Mouse (Mus musculus): ENCODE measurements around the gene Pign. TPM values are rescaled to one million over a fixed set of nuclear protein-coding genes. Genes with fewer than 3 reads are reported as not detected.

The Pign gene
- polyA plus RNA-seq, 1 experiment from 2014 or later: 13.6 TPM

DNA sequence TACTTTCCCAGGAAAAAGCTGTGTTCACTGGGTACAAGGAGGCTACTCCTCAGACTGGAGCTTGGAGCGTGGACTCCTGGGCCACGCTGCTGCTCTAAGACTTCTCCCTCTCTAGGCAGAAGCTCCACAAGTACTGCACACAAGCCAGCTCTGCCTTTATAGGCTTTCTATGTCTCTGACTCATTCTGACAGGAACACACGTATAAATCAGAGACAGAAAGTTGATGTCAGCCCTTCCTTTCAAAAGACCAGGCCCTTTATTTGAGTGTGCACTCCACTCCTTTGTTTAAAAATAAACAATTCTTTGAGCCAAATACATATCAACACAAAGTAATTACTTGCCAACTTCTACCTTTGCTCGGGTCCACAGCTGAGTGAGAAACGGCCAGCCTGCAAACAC, 74.8 kb downstream of the Pign start:
- no peak for ATAC-seq (ENCODE audit: low FRiP score, low TSS enrichment)
- Histone ChIP-seq H3K4me2 (ENCODE audit: low read length) (no peak overlapping the region), H3K4me1 (ENCODE audit: control insufficient read depth, insufficient read depth, low read length) (no peaks in the 10 kb centered on the region), H3K4me3 (replicated peaks; ENCODE audit: low read depth, low read length) (no peak overlapping the region), H3K27me3 (ENCODE audit: control insufficient read depth, insufficient read depth, low read length) (no peaks in the 10 kb centered on the region), H3K9me3 (ENCODE audit: control insufficient read depth, low read length) (no peaks in the 10 kb centered on the region), H3K36me3 (ENCODE audit: control insufficient read depth, insufficient read depth, low read length) (no peaks in the 10 kb centered on the region), H3K9ac (replicated peaks; ENCODE audit: low read length) (no peak overlapping the region), H3K27ac (replicated peaks; ENCODE audit: low read depth, low read length) (no peak overlapping the region)
- no peak for DNase-seq
- WGBS: 91% methylated on average over 5 of the region's 5 CpGs

DNA sequence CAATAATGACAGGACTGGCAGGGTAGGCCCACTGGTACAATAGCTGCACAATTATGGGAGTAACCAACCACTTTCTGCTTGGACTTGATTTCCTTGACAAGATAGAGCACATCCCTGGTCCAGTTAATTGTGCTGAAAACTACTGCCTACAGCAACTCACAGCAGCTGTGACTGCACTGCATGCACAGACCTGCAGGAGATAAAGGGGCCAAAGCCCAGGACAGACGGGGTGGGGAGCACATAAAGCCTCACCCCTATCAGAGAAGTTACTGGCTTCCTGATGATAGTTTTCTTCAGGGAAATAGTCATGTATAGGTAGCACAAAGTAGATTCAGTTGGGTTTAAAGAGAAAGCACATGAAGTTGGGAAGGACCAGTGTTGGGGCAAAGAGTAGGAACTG, 80.7 kb downstream of the Pign start:
- Histone ChIP-seq H3K27ac (replicated peaks; ENCODE audit: low read depth, low read length) (no peak overlapping the region), H3K4me3 (replicated peaks; ENCODE audit: low read depth, low read length) (no peak overlapping the region), H3K9me3 (ENCODE audit: control insufficient read depth, low read length) (no peaks in the 10 kb centered on the region), H3K9ac (replicated peaks; ENCODE audit: low read length) (no peak overlapping the region), H3K4me1 (ENCODE audit: control insufficient read depth, insufficient read depth, low read length) (no peaks in the 10 kb centered on the region), H3K27me3 (ENCODE audit: control insufficient read depth, insufficient read depth, low read length) (no peaks in the 10 kb centered on the region), H3K36me3 (ENCODE audit: control insufficient read depth, insufficient read depth, low read length) (0 out of 2 replicates have a peak, but pooled peaks cover 6% of the 10 kb centered on the region), H3K4me2 (ENCODE audit: low read length) (no peak overlapping the region)
- DNase-seq (no peak), ATAC-seq (ENCODE audit: low FRiP score, low TSS enrichment) (no peak)
- WGBS: 79% methylated on average over 1 of the region's 1 CpGs

DNA sequence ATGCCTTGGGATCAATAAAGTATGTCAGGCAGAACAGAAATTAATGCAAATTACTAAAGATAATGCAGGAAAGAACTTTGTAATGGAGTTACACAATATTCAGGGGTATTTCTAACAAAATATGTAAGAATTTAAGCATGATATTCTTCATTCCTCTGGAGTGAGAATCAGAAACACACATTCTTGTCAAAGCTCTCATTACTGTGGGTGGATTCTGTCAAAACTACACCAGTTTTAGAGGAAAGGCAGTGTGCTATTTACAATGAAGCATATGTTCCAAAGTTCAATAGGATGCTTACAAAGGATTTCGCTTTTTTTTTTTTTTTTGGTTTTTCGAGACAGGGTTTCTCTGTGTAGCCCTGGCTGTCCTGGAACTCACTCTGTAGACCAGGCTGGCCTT, 82.6 kb downstream of the Pign start:
- no peak overlapping the region for H3K27ac ChIP-seq (replicated peaks; ENCODE audit: low read depth, low read length)
- H3K4me2 ChIP-seq (ENCODE audit: low read length): no peak overlapping the region
- no peaks in the 10 kb centered on the region for H3K4me1 ChIP-seq (ENCODE audit: control insufficient read depth, insufficient read depth, low read length)
- whole genome bisulfite sequencing: 83% methylated on average over 2 of the region's 2 CpGs
- DNase-seq (no peak), ATAC-seq (ENCODE audit: low FRiP score, low TSS enrichment) (no peak)
- H3K36me3 ChIP-seq (ENCODE audit: control insufficient read depth, insufficient read depth, low read length): 0 out of 2 replicates have a peak, but pooled peaks cover 6% of the 10 kb centered on the region
- no peaks in the 10 kb centered on the region for H3K27me3 ChIP-seq (ENCODE audit: control insufficient read depth, insufficient read depth, low read length)
- no peak overlapping the region for H3K4me3 ChIP-seq (replicated peaks; ENCODE audit: low read depth, low read length)
- H3K9ac ChIP-seq (replicated peaks; ENCODE audit: low read length): no peak overlapping the region
- no peaks in the 10 kb centered on the region for H3K9me3 ChIP-seq (ENCODE audit: control insufficient read depth, low read length)

DNA sequence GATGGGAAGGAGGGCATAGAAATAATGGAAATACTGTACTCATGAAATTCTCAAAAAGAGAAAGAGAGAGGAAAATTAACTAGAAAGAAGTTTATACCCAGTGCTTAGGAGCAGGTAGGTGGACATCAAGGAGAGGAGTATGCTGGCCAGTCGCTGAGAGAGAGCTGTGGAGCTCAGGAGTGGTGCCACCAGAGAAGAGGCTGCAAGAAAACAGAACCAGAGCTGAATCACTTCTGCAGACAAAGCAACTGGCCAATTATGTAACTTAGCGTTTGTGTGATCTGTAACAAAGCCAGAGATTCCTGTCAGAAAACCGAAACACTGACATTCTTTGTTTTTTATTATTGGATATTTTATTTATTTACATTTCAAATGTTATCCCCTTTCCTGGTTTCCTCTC, 97.4 kb downstream of the Pign start:
- WGBS: 90% methylated on average over 3 of the region's 3 CpGs
- no peak for ATAC-seq (ENCODE audit: low FRiP score, low TSS enrichment)
- no peaks in the 10 kb centered on the region for H3K4me1 ChIP-seq (ENCODE audit: control insufficient read depth, insufficient read depth, low read length)

DNA sequence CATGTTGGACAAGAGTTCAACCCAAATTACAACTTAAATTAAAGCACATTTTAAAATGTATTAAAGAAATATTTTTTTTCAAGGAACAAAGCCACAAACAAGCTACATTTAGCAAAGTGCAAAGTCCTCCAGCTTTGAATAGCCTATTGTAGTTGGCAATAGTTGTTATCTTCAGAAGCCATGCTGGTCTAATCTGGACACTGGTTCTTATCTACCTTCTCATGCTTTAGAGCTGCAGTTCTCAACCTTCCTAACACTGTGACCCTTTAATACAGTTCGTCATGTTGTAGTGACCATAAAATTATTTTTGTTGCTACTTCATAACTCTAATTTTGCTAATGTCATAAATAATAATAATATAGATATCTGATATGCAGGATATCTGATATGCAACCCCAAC, 99.2 kb downstream of the Pign start:
- Histone ChIP-seq H3K4me3 (replicated peaks; ENCODE audit: low read depth, low read length) (no peak overlapping the region), H3K27me3 (ENCODE audit: control insufficient read depth, insufficient read depth, low read length) (no peaks in the 10 kb centered on the region), H3K36me3 (ENCODE audit: control insufficient read depth, insufficient read depth, low read length) (no peaks in the 10 kb centered on the region), H3K9me3 (ENCODE audit: control insufficient read depth, low read length) (no peaks in the 10 kb centered on the region), H3K27ac (replicated peaks; ENCODE audit: low read depth, low read length) (no peak overlapping the region), H3K4me2 (ENCODE audit: low read length) (no peak overlapping the region), H3K4me1 (ENCODE audit: control insufficient read depth, insufficient read depth, low read length) (no peaks in the 10 kb centered on the region), H3K9ac (replicated peaks; ENCODE audit: low read length) (no peak overlapping the region)
- DNase-seq: no peak
- 96% methylated on average over 1 of the region's 1 CpGs for WGBS
- ATAC-seq (ENCODE audit: low FRiP score, low TSS enrichment): no peak

More for the DNA sequence above, 97.4 kb downstream of the Pign start:
- H3K4me2 ChIP-seq (ENCODE audit: low read length): no peak overlapping the region
- H3K27me3 ChIP-seq (ENCODE audit: control insufficient read depth, insufficient read depth, low read length): no peaks in the 10 kb centered on the region
- no peak overlapping the region for H3K27ac ChIP-seq (replicated peaks; ENCODE audit: low read depth, low read length)
- no peaks in the 10 kb centered on the region for H3K36me3 ChIP-seq (ENCODE audit: control insufficient read depth, insufficient read depth, low read length)
- no peak overlapping the region for H3K9ac ChIP-seq (replicated peaks; ENCODE audit: low read length)
- no peaks in the 10 kb centered on the region for H3K9me3 ChIP-seq (ENCODE audit: control insufficient read depth, low read length)
- no peak overlapping the region for H3K4me3 ChIP-seq (replicated peaks; ENCODE audit: low read depth, low read length)
- no peak for DNase-seq

DNA sequence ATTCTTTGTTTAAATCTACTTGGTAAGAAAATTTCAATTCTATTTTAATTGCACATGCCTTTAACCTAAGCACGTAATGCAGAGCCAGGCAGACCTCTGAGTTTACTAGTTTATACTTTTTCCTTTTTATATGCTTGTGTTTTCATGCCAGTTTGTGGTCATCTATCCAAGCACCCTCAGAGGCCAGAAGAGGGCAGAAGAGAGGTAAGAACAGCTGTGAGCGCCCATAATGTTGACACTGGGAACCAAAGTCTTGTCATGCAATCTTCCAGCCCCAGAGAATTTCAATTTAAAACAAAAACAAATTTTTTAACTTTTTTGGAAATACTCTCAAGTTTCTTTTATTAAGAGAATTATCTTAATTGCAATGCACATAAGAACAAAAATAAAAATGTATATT, 99.7 kb downstream of the Pign start:
- ATAC-seq (ENCODE audit: low FRiP score, low TSS enrichment): no peak
- no peak for DNase-seq

DNA sequence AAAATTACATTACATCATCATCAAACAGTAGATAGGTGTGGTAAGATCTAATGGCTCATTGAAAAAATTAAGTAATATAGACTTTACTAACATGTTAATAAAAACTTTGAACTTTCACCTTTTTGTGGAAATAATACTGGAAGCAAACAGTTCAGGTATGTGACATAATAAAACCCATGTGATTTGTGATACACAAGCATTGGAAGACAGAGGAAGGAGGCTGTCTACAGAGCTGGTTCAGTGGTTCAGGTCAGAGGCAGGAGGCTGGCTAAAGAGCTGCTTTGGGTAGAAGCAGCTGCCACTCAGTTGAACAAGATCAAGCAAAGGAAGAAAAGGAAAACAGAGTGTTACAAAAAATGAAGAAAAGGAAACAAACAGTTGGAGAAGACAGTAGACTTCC, 107.4 kb downstream of the Pign start:
- H3K27ac ChIP-seq (replicated peaks; ENCODE audit: low read depth, low read length): no peak overlapping the region
- H3K9ac ChIP-seq (replicated peaks; ENCODE audit: low read length): no peak overlapping the region
- no peak for DNase-seq
- no peaks in the 10 kb centered on the region for H3K4me1 ChIP-seq (ENCODE audit: control insufficient read depth, insufficient read depth, low read length)
- no peak overlapping the region for H3K4me3 ChIP-seq (replicated peaks; ENCODE audit: low read depth, low read length)
- no peaks in the 10 kb centered on the region for H3K9me3 ChIP-seq (ENCODE audit: control insufficient read depth, low read length)
- no peaks in the 10 kb centered on the region for H3K36me3 ChIP-seq (ENCODE audit: control insufficient read depth, insufficient read depth, low read length)
- ATAC-seq (ENCODE audit: low FRiP score, low TSS enrichment): no peak
- H3K27me3 ChIP-seq (ENCODE audit: control insufficient read depth, insufficient read depth, low read length): no peaks in the 10 kb centered on the region
- no peak overlapping the region for H3K4me2 ChIP-seq (ENCODE audit: low read length)

More for the DNA sequence above, 99.7 kb downstream of the Pign start:
- no peak overlapping the region for H3K4me3 ChIP-seq (replicated peaks; ENCODE audit: low read depth, low read length)
- H3K27me3 ChIP-seq (ENCODE audit: control insufficient read depth, insufficient read depth, low read length): no peaks in the 10 kb centered on the region
- WGBS: 90% methylated on average over 2 of the region's 2 CpGs
- H3K27ac ChIP-seq (replicated peaks; ENCODE audit: low read depth, low read length): no peak overlapping the region
- H3K9me3 ChIP-seq (ENCODE audit: control insufficient read depth, low read length): no peaks in the 10 kb centered on the region
- no peaks in the 10 kb centered on the region for H3K36me3 ChIP-seq (ENCODE audit: control insufficient read depth, insufficient read depth, low read length)
- H3K4me2 ChIP-seq (ENCODE audit: low read length): no peak overlapping the region
- H3K4me1 ChIP-seq (ENCODE audit: control insufficient read depth, insufficient read depth, low read length): no peaks in the 10 kb centered on the region
- H3K9ac ChIP-seq (replicated peaks; ENCODE audit: low read length): no peak overlapping the region

DNA sequence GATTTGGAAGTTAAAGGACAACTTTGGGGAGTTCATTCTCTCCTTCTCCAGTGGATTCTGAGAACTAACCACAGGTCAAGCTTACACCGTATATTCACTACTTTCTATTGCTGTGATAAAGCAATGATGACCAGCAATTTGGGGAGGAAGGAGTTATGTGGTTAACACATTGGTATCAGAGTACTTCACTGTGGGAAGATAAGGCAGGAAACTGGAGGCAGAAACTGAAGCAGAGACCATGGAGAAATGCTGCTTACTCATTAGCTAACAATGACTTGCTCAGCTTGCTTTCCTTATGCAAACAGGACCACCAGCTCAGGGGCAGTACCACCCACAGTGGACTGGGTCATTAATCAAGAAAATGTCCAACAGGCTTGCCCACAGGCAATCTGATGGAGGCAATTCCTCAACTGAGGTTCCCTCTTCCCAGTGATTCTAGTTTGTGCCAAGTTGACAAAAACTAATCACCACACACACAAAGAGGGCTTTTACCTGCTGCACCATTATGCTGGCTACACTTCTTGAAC, 108.2 kb downstream of the Pign start:
- Histone ChIP-seq H3K4me2 (ENCODE audit: low read length) (no peak overlapping the region), H3K9ac (replicated peaks; ENCODE audit: low read length) (no peak overlapping the region), H3K27ac (replicated peaks; ENCODE audit: low read depth, low read length) (no peak overlapping the region), H3K4me3 (replicated peaks; ENCODE audit: low read depth, low read length) (no peak overlapping the region), H3K9me3 (ENCODE audit: control insufficient read depth, low read length) (no peaks in the 10 kb centered on the region), H3K36me3 (ENCODE audit: control insufficient read depth, insufficient read depth, low read length) (no peaks in the 10 kb centered on the region), H3K27me3 (ENCODE audit: control insufficient read depth, insufficient read depth, low read length) (no peaks in the 10 kb centered on the region), H3K4me1 (ENCODE audit: control insufficient read depth, insufficient read depth, low read length) (no peaks in the 10 kb centered on the region)
- no peak for ATAC-seq (ENCODE audit: low FRiP score, low TSS enrichment)
- 77% methylated on average over 1 of the region's 1 CpGs for WGBS
- DNase-seq: no peak

DNA sequence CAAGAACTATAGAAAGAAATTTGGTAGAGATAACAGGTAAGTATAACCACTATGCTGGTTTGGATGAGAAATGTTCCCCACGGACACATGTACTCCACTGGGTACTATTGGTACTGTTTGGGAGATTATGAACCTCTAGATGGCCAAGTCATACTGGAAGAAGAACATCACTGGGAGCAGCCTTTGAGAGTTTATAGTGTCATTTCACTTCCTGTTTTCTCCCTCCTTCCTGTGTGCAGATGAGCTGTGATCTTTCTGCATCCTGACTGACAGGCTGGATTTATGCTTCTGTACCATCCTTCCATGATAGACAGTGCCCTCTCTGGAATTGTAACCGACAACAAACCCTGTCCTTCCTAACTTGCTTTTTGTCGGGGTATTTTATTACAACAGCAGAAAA, 110.3 kb downstream of the Pign start:
- H3K36me3 ChIP-seq (ENCODE audit: control insufficient read depth, insufficient read depth, low read length): no peaks in the 10 kb centered on the region
- ATAC-seq (ENCODE audit: low FRiP score, low TSS enrichment): no peak
- H3K27ac ChIP-seq (replicated peaks; ENCODE audit: low read depth, low read length): no peak overlapping the region
- H3K4me2 ChIP-seq (ENCODE audit: low read length): no peak overlapping the region
- no peak overlapping the region for H3K4me3 ChIP-seq (replicated peaks; ENCODE audit: low read depth, low read length)
- H3K9ac ChIP-seq (replicated peaks; ENCODE audit: low read length): no peak overlapping the region
- no peak for DNase-seq
- 92% methylated on average over 3 of the region's 3 CpGs for WGBS
- H3K9me3 ChIP-seq (ENCODE audit: control insufficient read depth, low read length): no peaks in the 10 kb centered on the region
- H3K4me1 ChIP-seq (ENCODE audit: control insufficient read depth, insufficient read depth, low read length): no peaks in the 10 kb centered on the region
- no peaks in the 10 kb centered on the region for H3K27me3 ChIP-seq (ENCODE audit: control insufficient read depth, insufficient read depth, low read length)

All from midbrain, embryonic 14.5 days (tissue).